Mouse (Mus musculus) left cerebral cortex, postnatal 10 days (tissue): ENCODE measurements around the gene Tmf1. TPM values are rescaled to one million over a fixed set of nuclear protein-coding genes. Genes with fewer than 3 reads are reported as not detected.

ENCODE experiments used
- DNase-seq, 2 experiments: peaks; one replicate each; pipeline ENCODE4 v3.0.0; 2021 to 2022; ENCODE audit warnings: low spot score in 2 of 2, mixed read lengths in 1 of 2; ENCODE audit errors: extremely low spot score in 1 of 2
- intact Hi-C: fragments of 180-260 bp; cut with DNase I; formaldehyde crosslinking; loops from one replicate; pipeline ENCODE4 v1.15.1; 2025
- total RNA-seq, 2 experiments: library from RNA; stranded (reverse); gene quantifications; 2 replicates each; pipeline ENCODE4 v1.2.3; 2021

Tmf1 gene
- total RNA-seq, result 10 to 100 TPM; 52.1 to 53.4 TPM

DNA sequence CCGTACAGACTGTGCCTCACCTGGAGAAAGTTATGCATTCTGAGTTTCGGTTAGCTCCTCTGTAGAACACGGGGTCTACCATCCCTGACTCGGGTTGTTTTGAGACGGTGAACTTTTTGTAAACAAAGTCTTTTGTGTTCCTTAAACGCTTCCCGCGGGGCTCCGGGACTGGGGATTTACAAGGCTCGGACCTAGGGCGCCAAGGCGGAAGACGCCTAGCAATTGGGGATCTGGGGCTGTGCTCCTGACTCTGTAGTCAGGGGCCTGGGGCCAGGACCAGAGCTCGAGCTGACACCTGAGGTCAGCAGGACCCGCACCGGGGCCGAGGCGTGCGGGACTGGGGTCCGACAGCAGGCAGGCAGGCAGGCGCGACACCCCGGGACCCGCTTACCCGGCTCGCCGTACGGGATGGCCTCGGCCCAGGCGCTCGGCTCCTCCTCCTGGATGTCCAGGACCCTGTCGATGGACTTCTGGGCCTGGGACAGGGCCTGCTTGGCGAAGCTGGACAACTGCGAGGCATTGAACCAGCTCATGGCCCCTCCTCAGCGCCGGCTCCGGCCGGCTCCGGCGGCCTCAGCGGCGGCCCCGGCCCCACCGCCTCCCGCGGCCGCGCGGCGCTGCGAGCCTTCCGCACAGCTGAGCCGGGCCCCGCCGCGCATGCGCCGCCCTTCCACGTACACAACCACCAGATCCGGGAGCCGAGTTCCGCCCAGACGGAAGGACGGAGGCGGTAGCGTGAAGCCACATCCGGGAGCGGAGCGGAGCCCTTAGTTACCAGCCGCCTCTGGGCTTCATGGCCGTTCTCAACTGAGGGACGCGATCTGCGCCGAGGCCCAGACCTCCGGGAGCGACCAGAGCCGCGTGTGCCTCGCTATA lies at the start of gene Tmf1:
Gene Tmf1 (minus strand): TSS at position 632 of the 876 bp plus-strand sequence.
- DNase-seq, result peak; percentile 92 to 98
- intact Hi-C loops, result no loop called here

DNA sequence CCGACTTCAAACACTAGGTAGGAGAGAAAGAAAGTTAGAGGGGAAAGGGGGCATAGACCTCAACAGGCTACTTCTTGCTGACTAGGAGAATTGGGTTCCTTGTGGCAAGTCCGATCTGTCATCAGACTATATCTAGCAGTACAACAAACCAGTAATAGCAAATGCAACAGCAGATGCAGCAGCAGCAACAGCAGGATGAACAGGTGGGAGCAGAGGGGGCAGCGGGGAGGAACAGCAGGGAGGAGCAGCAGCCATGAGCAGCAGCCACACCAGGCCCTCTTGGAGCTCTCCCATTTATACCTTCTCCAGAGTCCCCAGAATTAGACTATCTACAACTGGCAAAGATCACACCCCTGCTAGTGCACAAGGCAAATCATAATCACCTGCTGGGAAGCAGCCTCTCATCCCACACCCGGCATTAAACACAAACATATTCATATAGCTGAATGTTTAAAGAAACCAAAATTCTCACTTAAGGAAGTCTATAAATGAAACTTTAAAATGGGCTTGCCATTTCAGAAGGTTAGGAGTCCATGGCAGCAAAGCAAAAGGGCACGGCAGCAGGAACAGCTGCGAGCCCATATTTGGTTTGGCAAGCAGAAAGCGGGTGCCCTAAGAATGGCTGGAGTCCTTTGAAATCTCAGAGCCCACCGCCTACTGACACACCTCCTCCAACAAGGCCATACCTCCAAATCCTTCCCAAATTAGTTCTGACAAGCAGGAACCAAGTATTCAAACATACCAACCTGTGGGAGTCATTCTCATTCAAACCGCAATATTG lies 48.3 kb upstream of the Tmf1 start:
- intact Hi-C loops, result no loop called here
- DNase-seq, result no peak

DNA sequence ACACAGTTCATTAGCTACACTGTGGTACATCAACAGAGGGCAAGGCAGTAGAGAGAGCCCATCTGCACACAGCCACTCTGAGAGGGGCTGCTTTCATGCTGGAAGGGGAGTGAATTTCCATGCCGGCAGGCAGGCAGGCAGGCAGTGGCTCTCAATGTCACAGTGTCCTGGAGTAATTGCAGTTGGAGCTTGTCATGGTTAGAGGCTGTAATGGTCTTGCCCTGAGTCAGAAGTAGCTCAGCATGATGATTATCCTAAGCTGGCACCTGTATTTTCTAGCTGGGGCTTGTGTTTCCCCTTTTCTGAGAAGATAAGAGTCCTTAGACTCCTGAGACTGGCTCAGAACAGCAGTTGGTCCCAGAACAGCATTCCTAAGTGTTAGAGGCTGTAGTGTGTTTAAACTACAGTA lies 47.2 kb upstream of the Tmf1 start:
- intact Hi-C loops, result no loop called here
- no peak for DNase-seq

DNA sequence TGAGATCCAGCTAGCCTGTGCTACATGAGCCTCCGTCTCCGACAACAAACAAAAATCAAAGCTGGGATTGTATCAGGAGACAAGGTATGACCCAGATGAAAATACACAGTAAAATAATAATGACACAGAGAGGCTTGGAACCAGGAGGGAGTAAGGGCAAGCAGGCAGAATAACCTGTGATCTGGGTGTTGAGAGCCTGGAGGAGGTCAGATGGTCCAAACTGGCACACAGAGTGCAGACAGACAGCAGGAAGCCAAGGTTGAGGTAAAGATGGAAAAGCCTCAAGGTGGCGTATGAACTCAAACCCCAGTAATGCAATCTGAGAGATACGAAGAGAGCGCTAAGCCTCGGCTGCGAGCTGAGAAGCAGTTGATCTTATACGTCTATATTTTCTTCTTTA lies 45.6 kb upstream of the Tmf1 start:
- intact Hi-C loops, result no loop called here
- no peak for DNase-seq

DNA sequence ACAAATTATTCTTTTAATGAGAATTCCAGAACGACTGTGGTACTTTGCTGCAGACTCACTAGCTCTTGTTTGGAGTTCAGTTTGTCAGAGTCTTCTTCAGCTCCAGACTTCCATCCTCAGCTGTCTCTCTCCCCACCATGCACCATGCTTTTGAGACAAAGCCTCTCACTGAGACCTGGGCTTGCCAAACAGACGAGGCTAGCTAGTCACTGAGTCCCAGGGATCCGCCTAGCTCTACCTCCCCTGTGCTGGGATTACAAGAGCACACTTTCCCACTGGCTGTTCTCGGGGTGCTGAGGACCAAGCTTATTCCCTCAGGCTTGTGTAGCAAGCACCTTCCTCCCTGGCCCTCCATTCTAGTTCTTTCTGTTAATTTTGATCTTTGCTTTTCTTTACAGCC lies 44.6 kb upstream of the Tmf1 start:
- intact Hi-C loops, result no loop called here
- DNase-seq, result no peak

DNA sequence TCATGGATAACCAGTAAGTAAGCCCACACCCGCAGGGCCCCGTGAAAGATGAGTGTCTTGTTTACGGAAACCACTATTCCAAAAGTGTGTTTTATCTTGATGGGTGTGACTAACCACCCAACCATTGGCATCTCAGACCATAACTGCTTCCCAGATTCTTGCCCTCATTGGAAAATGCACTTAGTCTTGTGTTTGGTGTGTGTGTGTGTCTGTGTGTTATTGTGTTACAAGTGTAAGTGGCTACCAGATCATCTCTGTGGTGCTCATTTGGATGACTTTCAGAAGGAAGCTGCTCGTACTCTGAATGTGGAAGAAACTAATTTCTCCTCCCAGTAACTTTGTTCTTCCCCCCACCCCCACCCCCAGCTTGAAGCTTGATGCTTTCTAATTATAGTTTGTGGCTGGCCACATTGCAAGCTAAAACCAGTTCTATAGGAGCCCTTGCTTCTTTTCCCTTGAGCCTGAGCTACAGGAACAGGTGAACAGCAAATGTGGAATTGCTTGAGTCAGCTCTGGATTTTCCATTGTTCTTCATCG lies 44.1 kb upstream of the Tmf1 start:
- intact Hi-C loops, result no loop called here
- no peak for DNase-seq

DNA sequence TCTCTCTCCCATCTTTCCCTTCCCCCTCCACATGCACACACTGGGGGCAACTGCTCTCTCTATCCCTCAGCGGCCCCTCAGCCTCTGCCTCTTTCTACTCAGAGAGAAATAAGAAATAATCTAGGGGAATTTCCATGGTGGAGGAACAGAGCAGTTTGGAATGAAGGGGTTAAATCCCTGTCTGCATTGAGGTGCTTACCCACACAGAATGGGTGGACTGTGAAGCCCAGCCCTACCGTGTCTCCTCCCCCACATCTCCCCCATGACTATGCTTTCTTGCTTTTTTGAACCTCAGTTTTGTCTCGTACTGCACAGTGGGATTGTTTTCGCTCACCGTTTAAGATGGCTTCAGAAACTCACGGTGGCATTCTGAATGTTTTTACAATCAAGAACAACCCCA lies 43.4 kb upstream of the Tmf1 start:
- DNase-seq, result no peak
- intact Hi-C loops, result no loop called here

DNA sequence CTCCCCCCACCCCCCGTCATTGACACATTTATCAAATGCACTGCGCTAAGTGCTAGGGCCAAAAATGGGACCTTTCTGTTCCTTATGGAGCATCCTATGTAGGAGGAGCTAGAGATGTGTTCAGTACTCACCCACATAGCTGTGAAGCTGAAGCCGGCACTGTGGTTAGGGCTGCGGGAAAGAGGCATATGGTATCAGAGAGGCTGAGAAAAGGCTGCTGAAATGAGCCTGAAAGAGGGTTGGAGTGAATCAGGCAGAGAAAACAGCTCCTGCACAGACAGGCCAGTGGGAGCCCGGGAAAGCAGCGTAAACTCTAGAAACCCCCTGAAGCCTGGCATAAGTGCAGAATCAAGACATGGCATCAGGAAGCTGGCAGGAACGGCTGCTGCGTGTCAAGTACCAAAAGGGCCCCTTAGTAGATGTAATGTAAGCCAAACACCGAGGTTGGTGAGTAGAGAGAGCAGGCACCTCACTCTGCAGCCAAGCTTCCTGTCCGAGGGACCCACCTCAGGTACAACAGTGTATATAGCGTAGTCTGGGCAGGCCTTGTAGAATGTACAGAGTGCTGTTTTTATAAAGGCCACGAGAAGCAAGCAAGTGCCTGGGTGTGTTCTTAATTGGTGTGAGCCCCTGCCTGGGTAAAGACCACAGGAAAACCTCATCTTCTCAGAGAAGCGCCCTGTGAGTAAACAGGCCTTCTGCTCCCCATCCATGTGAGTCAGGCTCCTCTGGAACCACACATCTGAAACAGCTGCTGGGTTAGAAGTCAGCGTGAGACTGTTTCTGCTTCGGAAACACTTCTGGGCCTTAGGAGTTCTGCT lies 42.5 kb upstream of the Tmf1 start:
- DNase-seq, result peak in 1 of 2 experiments; percentile 53
- intact Hi-C loops, result no loop called here

DNA sequence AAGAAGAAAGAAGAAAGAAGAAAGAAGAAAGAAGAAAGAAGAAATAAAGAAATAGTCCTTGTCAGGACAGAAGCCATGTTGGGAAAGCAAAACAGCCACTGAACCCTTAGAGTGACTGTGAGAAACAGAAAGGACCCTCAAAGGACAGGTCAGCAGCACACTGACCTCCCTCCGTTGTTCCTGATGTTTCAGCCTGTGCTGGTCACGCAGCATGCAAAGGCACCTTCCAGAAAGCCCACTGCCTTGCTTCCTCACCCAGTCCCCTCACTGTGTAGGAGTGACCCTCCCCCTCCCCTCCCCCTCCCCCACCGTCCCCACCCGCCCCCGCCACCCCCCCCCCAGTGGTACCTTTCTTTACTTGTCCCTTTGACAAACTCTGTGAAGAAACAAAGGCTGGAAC lies 41.8 kb upstream of the Tmf1 start:
- intact Hi-C loops, result no loop called here
- DNase-seq, result no peak

DNA sequence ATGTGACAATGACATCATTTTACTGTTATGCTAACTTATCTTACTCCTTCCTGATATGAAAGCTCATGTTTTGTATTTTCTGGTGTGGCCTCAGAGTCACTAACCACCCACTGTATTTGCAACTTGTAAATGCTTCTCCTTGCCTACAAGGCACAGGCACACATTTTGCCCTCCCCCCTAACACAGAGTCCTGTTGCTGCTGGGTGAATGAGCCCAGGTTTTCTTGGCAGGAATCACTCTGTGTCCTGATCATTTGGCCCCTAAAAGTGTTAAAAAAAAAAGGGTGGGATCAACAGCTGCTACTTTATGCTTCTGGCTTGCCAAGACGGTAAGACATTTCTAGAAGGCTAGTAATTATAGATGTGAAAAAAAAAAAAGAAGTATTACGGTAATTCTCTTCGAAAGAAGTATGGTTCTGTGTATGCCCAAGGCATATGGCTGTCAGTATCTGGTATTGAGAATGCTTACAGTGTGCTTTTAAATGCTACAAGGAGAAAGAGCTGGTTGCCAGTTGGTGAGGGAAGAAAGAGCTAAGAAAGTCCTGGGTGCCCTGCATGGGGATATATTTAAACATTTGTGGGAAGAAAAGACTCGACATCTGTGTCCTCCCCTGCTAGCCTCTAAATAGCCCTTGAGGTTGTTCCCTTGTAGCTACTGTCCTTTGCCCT lies 37.4 kb upstream of the Tmf1 start:
- intact Hi-C loops, result no loop called here
- DNase-seq, result no peak

DNA sequence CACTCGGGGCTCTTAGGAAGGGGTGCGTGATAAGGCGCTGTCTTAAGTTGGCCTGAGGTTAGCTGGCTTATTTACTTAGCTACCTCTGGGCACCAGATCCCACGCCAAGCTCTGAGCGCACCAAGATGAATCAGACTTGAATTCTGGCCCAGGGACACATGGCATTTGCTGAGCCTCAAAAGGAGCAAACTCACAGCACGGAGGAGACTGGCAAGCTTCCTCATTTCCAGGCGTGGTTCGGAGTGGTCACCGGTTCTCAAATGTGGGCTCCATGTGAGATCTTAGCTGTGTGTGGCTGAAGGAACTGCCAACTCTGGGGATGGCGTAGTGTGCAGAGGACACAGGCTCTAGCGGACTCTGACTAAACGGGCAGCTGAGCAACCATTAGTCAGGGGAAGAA lies 33.1 kb upstream of the Tmf1 start:
- peak; percentile 43 to 46 for DNase-seq

DNA sequence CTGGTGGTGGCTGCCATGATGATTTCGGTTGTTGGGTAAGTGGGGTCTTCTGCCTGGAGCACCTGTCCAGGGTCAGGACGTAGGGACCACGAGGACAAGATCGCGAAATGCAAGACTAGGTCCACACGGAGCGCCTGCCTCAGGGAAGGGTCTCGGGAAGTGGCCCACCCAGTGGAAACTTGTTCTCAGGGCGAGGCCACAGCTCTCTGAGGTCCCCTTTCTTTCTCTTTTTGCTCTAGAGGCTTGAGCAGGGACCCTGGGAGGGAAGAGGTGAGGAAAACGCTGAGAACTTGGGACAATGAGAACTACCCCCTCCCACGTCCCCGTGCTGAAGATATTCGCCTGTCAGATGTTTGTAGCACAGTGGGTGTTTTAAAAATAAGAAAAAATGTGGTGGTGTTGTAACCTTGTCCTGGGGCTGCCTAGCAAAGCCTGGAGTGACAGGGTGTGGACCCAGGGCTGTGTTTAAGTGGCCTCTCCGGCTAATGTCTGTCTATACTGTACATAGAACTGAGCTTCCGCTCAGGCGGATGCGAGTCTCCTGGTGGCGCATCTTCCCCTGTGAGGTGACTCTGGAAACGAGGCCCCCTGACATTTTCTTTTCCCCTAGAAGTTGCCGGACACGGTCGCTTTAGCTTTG lies 32.2 kb upstream of the Tmf1 start:
- DNase-seq, result no peak
- intact Hi-C loops, result no loop called here

More for the DNA sequence above, 33.1 kb upstream of the Tmf1 start:
- intact Hi-C loops, result no loop called here

DNA sequence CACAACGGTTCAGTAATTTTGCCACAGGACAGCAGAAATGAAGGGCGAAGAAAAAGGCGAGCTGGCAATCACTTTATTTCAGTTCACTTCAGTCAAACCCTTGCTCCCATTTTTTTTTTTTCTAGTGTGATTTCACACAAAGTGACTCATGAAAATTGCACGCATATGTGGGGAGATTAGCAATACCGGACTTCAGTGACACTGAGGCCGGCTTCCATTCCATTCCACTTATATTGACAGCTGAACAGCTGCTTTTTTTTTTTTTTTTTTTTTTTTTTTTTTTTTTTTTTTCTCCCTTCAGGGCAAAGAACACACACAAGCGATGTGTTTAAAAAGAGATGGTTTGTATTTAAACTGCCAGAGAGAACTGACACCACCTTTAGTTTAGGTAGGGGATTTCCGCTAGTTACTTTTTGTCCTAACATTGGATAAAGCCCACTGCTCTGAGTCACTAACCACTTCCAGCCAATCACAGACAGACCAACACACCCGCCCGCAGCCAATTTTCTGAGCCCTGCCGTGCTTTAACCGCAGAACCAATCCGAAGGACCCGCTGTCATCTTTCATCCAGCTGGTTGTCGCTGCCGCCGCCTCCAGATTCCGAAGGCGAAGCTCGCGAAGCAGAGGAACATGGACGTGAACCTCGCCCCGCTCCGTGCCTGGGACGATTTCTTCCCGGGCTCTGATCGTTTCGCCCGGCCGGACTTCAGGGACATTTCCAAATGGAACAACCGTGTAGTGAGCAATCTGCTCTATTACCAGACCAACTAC lies 31.5 kb upstream of the Tmf1 start, which contains the start of gene Arl6ip5:
Gene Arl6ip5 (plus strand): TSS at position 499 of the 771 bp plus-strand sequence.
- DNase-seq, result peak; percentile 87 to 92
- intact Hi-C loops, result no loop called here

DNA sequence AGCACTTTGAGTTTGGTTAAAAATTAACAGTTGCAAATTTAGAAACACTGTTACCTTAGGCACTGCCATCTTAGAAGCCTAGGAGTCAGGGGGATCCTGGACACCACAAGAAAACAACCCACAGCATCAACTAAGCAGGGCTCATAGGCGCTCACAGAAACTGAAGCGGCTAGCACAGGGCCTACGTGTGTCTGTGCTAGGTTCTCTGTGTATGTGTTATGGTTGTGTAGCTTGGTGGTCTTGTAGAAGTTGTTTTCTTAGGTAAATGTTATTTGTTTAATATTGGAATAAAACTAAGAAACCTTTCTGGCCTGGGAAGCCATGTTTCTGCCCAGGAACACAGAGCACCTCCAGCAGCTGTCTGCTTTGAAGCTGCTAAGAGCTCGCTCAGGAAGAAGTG lies 30.8 kb upstream of the Tmf1 start:
- intact Hi-C loops, result no loop called here

DNA sequence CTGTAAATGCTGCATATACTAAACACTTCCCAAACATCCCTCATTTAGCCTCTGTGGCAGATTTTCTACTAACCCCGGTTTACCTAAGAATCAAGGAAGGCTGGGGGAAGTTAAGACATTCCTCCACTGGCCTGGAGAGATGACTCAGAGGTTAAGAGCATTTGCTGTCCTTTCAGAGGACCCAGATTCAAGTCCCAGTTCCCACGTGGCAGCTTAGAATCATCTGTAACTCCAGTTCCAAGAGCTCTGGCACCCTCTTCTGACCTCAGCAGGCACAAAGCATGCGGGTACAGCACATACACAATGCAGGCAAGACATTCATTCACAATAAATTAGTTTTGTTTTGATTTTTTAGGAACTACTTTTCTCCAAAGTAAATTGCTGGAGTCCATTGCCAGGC lies 30.3 kb upstream of the Tmf1 start:
- intact Hi-C loops, result no loop called here
- DNase-seq, result no peak

More for the DNA sequence above, 30.8 kb upstream of the Tmf1 start:
- DNase-seq, result no peak

DNA sequence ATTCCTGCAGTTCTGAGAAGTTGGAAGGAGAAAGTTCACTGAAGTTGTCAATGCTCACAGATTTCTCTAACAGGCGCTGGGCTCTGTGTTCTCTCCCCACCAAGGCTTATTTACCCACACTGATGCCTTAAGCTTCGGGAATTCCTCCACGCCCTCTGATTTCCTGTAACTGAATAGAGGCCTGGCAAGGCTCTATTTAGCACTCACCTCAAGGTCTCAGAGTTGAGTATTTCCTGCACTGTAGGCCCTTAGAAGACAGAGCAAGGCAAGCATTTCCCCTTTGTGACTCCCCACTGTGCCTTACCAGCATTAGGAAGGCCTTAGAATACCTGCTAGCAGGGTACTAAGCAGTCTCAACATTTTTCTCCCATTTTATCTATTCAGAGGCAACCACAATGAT lies 29.5 kb upstream of the Tmf1 start:
- DNase-seq, result no peak
- intact Hi-C loops, result no loop called here

DNA sequence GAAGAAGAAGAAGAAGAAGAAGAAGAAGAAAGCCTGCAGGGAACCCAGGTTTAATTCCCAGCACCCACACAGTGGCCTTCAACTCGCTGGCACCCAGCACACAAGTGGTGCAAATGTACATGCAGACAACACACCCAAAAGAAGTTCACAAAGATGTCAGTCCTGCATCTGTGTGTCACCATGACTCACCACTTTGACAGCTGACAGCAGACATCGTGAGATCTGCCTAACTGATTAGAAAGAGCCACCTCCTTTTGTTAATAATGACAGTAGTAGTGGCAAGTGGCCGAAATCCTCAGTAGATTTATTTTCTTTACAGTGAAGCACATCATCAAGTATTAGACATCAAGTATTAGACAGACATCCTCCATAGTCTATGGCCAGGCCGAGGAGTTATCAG lies 28.2 kb upstream of the Tmf1 start:
- intact Hi-C loops, result no loop called here

More for the DNA sequence above, 28.2 kb upstream of the Tmf1 start:
- DNase-seq, result no peak
